Mouse (Mus musculus) natural killer cell, adult 2 months (primary cell): ENCODE results near the gene Gp1ba.

Experiments used
- DNase-seq, 2 experiments: peaks; one replicate each; pipeline ENCODE4 v3.0.0; 2022; ENCODE audit warnings: low spot score in 2 of 2

The Gp1ba gene

GRCm38 (mm10) chr11:70669582-70670345 lies 30.8 kb downstream of the Gp1ba start:
- DNase-seq, result peak; percentile 57 to 82

DNA sequence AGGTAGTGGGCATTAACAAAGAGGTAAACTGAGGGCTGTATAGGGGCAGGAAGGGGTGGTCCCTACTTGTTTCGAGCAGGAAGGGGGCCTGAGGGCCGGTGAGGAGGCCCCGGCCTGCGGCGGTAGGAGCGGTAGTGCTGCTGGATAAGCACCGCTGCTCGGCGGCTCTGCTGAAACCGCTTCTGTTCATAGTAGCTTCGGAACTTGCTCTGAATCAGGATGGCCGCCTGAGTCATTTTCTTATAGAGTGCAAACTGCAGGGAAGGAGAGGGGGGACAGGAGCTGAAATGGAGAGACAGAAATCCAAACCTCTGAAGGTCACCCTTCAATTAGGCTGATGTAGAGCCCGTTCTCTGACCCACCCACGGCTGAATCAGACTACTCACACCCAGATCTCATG lies 31.6 kb downstream of the Gp1ba start:
- DNase-seq, result no peak

GRCm38 (mm10) chr11:70671333-70672047 lies 32.6 kb downstream of the Gp1ba start:
- no peak for DNase-seq

GRCm38 (mm10) chr11:70674014-70674413 lies 35.1 kb downstream of the Gp1ba start:
- DNase-seq, result no peak

DNA sequence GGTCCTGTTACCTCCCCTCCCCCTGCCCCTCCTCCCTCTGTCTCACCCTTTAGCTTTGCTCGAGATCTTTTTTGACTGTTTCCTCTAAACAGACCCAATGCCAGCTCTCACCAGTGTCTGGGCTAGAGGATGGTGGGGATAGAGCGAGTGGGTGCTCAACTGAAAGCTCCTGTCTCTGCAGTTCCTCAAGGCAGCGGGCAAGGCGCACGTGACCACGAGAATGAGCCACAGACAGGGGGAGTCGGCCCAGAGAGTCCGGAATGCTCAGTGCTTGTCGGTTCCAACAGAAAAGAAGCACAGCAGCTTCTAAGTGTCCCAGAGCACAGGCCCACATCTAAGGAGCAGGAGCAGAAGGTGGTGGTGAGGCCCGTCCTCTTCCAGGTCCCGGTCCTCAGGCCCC lies 35.6 kb downstream of the Gp1ba start:
- no peak for DNase-seq

GRCm38 (mm10) chr11:70678092-70678491 lies 39.2 kb downstream of the Gp1ba start:
- DNase-seq, result no peak

DNA sequence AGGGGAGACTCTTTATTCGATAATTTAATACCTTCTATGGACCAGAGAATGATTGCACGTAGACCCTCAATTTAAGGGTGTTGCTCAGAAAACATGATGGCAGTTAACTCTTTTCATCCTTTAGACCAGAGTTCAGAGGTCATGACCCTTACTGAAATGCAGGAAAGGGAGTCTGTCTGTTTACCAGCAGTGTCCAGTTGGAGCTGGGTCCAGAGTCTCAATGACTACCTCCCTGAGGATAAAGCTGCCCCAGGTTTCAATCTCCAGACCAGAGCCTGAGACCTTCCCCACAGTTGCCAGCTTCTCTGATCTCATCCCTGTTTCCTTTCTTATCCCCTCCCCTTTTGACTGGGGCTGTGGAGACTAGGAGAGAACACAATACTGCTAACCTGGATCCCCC lies 39.7 kb downstream of the Gp1ba start:
- DNase-seq, result no peak

- no peak for DNase-seq
These were observed 40.4 kb downstream of the Gp1ba start for GRCm38 (mm10) chr11:70679361-70679760.

DNA sequence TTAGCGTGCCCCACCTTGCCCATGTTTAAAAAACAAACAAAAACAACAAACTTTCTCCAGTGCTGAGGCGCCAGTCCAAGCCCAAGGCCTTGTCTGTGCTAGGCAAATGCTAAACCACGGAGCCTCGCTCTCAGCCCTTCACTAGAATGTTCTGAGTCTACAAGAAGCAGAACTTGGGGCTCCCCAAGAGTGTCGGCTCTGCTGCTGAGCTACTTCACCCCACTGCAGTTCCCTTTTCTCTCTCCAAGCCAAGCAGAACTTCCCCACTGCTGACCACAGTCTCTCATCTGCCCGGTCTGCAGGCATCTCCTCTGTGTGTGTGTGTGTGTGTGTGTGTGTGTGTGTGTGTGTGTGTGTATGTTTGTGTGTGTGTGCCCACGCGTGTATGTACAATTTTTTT lies 41.0 kb downstream of the Gp1ba start:
- DNase-seq, result peak in 1 of 2 experiments; percentile 56

DNA sequence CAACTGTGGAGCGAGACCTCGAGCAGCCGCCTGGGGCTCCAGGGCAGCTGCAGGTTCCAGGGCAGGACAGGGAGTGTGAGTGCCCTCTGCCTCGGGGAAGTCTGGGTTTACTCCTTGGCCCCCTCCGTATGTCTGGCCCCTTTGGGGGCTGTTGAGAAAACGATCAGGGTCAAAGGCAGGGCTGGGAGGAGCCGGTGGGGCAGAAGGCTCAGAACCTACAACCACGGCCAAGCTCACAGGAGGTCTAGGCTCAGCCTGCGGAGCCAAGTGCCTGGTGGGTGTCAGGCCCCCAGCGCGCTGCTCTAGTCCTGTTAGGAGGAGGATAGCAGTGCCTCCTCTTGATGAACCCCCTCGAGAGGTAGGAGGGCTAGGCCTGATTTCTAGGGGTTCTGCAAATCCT lies 42.2 kb downstream of the Gp1ba start:
- DNase-seq, result no peak

- peak; percentile 21 to 34 for DNase-seq
These were observed 43.1 kb downstream of the Gp1ba start for GRCm38 (mm10) chr11:70681897-70682581.

GRCm38 (mm10) chr11:70683640-70684039 lies 44.7 kb downstream of the Gp1ba start:
- DNase-seq, result no peak

GRCm38 (mm10) chr11:70686901-70687566 lies 48.1 kb downstream of the Gp1ba start:
- no peak for DNase-seq

DNA sequence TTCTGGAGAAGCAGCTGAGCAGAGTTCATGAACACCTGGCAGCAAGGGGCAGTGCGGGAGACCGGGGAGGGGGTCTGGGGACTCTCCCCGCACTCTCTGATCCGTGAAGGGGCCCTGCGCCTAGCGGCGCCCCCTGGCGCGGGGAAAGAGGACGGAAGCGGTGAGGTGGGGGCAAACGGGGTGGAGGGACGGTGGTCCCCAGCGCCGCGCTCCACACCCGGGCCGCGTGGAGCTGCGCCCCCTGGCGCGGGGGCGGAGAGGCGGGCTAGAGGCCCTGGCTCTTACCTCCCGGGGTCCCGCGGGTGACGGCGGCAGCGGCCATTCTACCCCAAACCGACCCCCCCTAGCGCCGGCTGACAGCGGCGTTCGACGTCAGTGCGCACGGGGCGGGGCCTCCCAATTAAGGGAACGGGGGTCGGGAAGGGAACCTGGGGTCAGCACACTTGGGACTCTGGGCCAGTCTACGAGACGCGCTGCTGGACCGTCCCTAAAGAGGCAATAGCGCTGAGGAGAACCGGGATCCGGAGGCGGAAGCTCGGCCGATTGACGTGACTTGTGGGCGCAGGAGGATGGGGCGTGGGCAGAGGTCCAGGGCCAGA lies 48.8 kb downstream of the Gp1ba start, which contains the start of gene Camta2:
Gene Camta2, minus strand, starts transcription at position 505 of the 599 bp plus-strand sequence.
- DNase-seq, result peak; percentile 77 to 78

DNA sequence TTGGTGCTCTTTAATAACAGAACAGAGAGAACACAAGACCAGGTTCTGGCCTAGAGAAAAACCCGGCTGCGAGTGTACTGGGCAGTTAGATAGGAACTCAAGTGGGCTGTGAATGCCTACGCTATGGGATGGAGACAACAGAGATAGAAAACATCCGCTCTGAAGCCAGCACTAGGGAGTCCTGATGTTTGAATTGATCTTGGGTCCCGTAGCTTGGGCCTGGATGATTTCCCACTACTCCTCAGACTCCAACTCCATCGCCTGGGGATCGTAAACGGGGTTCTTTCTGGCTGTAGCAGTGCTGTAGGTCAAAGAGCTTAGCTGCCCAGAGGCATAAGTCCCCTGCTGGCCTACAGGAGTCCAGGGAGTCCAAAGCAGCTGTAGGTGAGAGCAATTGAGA lies 49.5 kb downstream of the Gp1ba start:
- no peak for DNase-seq

- DNase-seq, result no peak
These were observed 50.7 kb downstream of the Gp1ba start for GRCm38 (mm10) chr11:70689578-70689977.
